Mouse (Mus musculus) left cerebral cortex, postnatal 10 days (tissue): ENCODE results near the gene Klk15. TPM values are rescaled to one million over a fixed set of nuclear protein-coding genes. Genes with fewer than 3 reads are reported as not detected.
"Not testable (repeated sequence)": the region's sequence is repeated elsewhere in the genome, so short reads cannot be mapped to it uniquely, and the experiment has no call there.

Experiments used
- DNase-seq, 2 experiments: peaks; one replicate each; pipeline ENCODE4 v3.0.0; 2021 to 2022; ENCODE audit warnings: low spot score in 2 of 2, mixed read lengths in 1 of 2; ENCODE audit errors: extremely low spot score in 1 of 2
- intact Hi-C: fragments of 180-260 bp; cut with DNase I; formaldehyde crosslinking; loops from one replicate; pipeline ENCODE4 v1.15.1; 2025
- total RNA-seq, 2 experiments: library from RNA; stranded (reverse); gene quantifications; 2 replicates each; pipeline ENCODE4 v1.2.3; 2021

Klk15 gene
- total RNA-seq, 2 experiments from 2014 or later, result not detected

GRCm38 (mm10) chr7:43966451-43966850 lies 32.9 kb downstream of the Klk15 start, which contains the start of gene Klk1b1:
Gene Klk1b1 (plus strand): TSS chr7:43966751.
- no peak for DNase-seq
- intact Hi-C loops, result no loop called here

GRCm38 (mm10) chr7:43967058-43967457 lies 33.5 kb downstream of the Klk15 start:
- intact Hi-C loops, result no loop called here
- no peak for DNase-seq

GRCm38 (mm10) chr7:43967612-43968011 lies 34.1 kb downstream of the Klk15 start:
- intact Hi-C loops, result no loop called here
- DNase-seq, result no peak

GRCm38 (mm10) chr7:43975761-43976160 lies 42.2 kb downstream of the Klk15 start, which contains the start of gene Klk1b9:
Gene Klk1b9 (plus strand): TSS chr7:43976061.
- intact Hi-C loops, DNase-seq: not testable (repeated sequence)

GRCm38 (mm10) chr7:43985657-43986056 lies 52.1 kb downstream of the Klk15 start:
- intact Hi-C loops, result no loop called here
- no peak for DNase-seq

Other genes starting within 250 kb of the Klk15 start
- gene Klk14, start 243.3 kb upstream of the Klk15 start, total RNA-seq, result not detected
- not detected for gene Klk13, start 221.2 kb upstream of the Klk15 start, total RNA-seq
- gene Klk12, start 164.8 kb upstream of the Klk15 start, total RNA-seq, result not detected
- not detected for gene Klk11, start 159.1 kb upstream of the Klk15 start, total RNA-seq
- not detected for gene Klk10, start 152.7 kb upstream of the Klk15 start, total RNA-seq
- not detected for gene Klk9, start 141.8 kb upstream of the Klk15 start, total RNA-seq
- 1 to 10 TPM; 6.7 to 6.9 TPM for gene Klk8, start 136.2 kb upstream of the Klk15 start, total RNA-seq
- not detected for gene Klk7, start 122.4 kb upstream of the Klk15 start, total RNA-seq
- not detected for gene Klk6, start 109.2 kb upstream of the Klk15 start, total RNA-seq
- not detected for gene Klk5, start 91.8 kb upstream of the Klk15 start, total RNA-seq
- gene Klk4, start 52.6 kb upstream of the Klk15 start, total RNA-seq, result not detected
- gene Klk1b8, start 16.9 kb downstream of the Klk15 start, total RNA-seq, result not detected
- gene Klk1b1, start 33.0 kb downstream of the Klk15 start, total RNA-seq, result not detected
- gene Klk1b9, start 42.3 kb downstream of the Klk15 start, total RNA-seq, result not detected
- gene Klk1b11, start 62.1 kb downstream of the Klk15 start, total RNA-seq, result not detected
- gene Klk1b26, start 78.4 kb downstream of the Klk15 start, total RNA-seq, result not detected
- not detected for gene Klk1b27, start 118.5 kb downstream of the Klk15 start, total RNA-seq
- gene Klk1b21, start 168.6 kb downstream of the Klk15 start, total RNA-seq, result not detected
- not detected for gene Klk1b22, start 178.9 kb downstream of the Klk15 start, total RNA-seq
- not detected for gene Klk1b16, start 203.0 kb downstream of the Klk15 start, total RNA-seq